Mouse (Mus musculus): ENCODE results near the gene Lrcol1. TPM values are rescaled to one million over a fixed set of nuclear protein-coding genes. Genes with fewer than 3 reads are reported as not detected.
A peak's percentile ranks its signal among the peaks of the same experiment; 100 is the strongest.

The Lrcol1 gene
- polyA plus RNA-seq (2015; fragmentation: Nextera tagmentation; extraction: Ambion mirVana): not detected in 2 replicates

- H3K4me1 ChIP-seq (ENCODE audit: control insufficient read depth, low read depth, low read length): no peaks in the 10 kb centered on the region; the same call in 1 of the 2 replicates
- no peak within 1 kb of the TSS for H3K4me3 ChIP-seq (ENCODE audit: low read depth, low read length)
- no peak within 1 kb of the TSS for H3K4me2 ChIP-seq (ENCODE audit: low read depth, low read length)
- no peaks in the 10 kb centered on the region for H3K36me3 ChIP-seq (ENCODE audit: control insufficient read depth, insufficient read depth)
- no peaks in the 10 kb centered on the region for H3K9me3 ChIP-seq (replicated peaks; ENCODE audit: control insufficient read depth, low read length)
- H3K27ac ChIP-seq (ENCODE audit: low read length): no peak within 1 kb of the TSS
- 60% methylated on average over 4 of the region's 4 CpGs for WGBS (ENCODE audit: insufficient replicate concordance)
- H3K27me3 ChIP-seq (ENCODE audit: control insufficient read depth, insufficient read depth, low read depth, low read length): peaks cover 25% of the 10 kb centered on the region
- H3K9ac ChIP-seq (ENCODE audit: low read depth, low read length): no peak within 1 kb of the TSS
- no peak for ATAC-seq (ENCODE audit: low read depth)
Observed at GRCm38 (mm10) chr5:110344524-110344923, at the start of gene Lrcol1. Gene Lrcol1, plus strand, starts transcription at chr5:110344730.

DNA sequence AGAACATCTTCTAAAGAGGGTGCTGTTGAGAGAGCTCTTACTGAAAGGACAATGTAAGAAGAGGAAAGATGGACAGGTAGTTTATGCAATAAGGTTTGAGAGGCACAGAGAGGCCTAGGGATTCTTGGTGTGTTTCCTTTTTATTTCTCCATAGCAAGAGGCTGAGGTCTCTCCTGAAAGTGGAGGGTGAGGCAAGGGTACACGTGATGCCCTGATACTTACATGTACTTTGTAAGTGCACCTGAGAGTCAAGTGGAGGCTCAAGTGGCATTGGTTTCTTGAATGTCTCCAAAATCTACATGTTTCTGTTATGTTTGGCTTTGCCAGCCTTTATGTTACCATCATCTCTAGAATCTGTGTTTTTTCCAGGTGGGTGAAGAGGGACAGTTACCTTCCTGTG, 47.9 kb upstream of the Lrcol1 start:
- Histone ChIP-seq H3K4me3 (ENCODE audit: low read depth, low read length) (no peak overlapping the region), H3K9ac (ENCODE audit: low read depth, low read length) (no peak overlapping the region), H3K36me3 (ENCODE audit: control insufficient read depth, insufficient read depth) (peaks cover 62% of the 10 kb centered on the region), H3K4me1 (ENCODE audit: control insufficient read depth, low read depth, low read length) (peaks cover 2% of the 10 kb centered on the region; the same call in 1 of the 2 replicates), H3K4me2 (ENCODE audit: low read depth, low read length) (no peak overlapping the region), H3K27me3 (ENCODE audit: control insufficient read depth, insufficient read depth, low read depth, low read length) (no peaks in the 10 kb centered on the region), H3K9me3 (replicated peaks; ENCODE audit: control insufficient read depth, low read length) (no peaks in the 10 kb centered on the region), H3K27ac (ENCODE audit: low read length) (no peak overlapping the region)
- WGBS (ENCODE audit: insufficient replicate concordance): 82% methylated on average over 1 of the region's 1 CpGs
- no peak for ATAC-seq (ENCODE audit: low read depth)

DNA sequence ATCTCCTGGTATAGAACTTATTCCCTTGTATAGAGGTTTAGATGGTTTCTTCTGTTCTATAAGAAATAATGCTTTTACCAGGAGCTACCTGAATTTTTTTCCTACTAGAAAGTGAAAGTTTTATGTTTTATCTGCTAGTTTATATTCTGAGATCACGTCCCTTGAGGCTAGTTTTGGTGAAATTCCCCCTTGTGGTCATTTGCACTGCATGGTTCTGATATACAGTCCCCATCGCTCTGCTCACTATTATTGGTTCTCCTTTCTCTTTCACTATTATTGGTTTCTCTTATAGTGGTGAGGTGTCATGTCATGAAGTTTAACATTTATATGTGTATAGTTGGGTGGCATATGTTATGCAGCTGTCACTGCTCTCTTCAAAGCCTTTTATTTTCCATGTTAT, 43.9 kb upstream of the Lrcol1 start:
- Histone ChIP-seq H3K4me3 (ENCODE audit: low read depth, low read length) (no peak overlapping the region), H3K4me2 (ENCODE audit: low read depth, low read length) (no peak overlapping the region), H3K27ac (ENCODE audit: low read length) (no peak overlapping the region), H3K9me3 (replicated peaks; ENCODE audit: control insufficient read depth, low read length) (no peaks in the 10 kb centered on the region), H3K9ac (ENCODE audit: low read depth, low read length) (no peak overlapping the region), H3K36me3 (ENCODE audit: control insufficient read depth, insufficient read depth) (peaks cover 71% of the 10 kb centered on the region), H3K27me3 (ENCODE audit: control insufficient read depth, insufficient read depth, low read depth, low read length) (no peaks in the 10 kb centered on the region), H3K4me1 (ENCODE audit: control insufficient read depth, low read depth, low read length) (no peaks in the 10 kb centered on the region)
- ATAC-seq (ENCODE audit: low read depth): no peak
- WGBS (ENCODE audit: insufficient replicate concordance): 83% methylated on average over 2 of the region's 2 CpGs

GRCm38 (mm10) chr5:110308861-110309260, 35.7 kb upstream of the Lrcol1 start:
- no peak overlapping the region for H3K27ac ChIP-seq (ENCODE audit: low read length)
- 77% methylated on average over 7 of the region's 7 CpGs for WGBS (ENCODE audit: insufficient replicate concordance)
- no peak overlapping the region for H3K9ac ChIP-seq (ENCODE audit: low read depth, low read length)
- no peaks in the 10 kb centered on the region for H3K9me3 ChIP-seq (replicated peaks; ENCODE audit: control insufficient read depth, low read length)
- no peaks in the 10 kb centered on the region for H3K4me1 ChIP-seq (ENCODE audit: control insufficient read depth, low read depth, low read length)
- no peak overlapping the region for H3K4me2 ChIP-seq (ENCODE audit: low read depth, low read length)
- peaks cover 64% of the 10 kb centered on the region for H3K36me3 ChIP-seq (ENCODE audit: control insufficient read depth, insufficient read depth)
- ATAC-seq (ENCODE audit: low read depth): no peak
- no peaks in the 10 kb centered on the region for H3K27me3 ChIP-seq (ENCODE audit: control insufficient read depth, insufficient read depth, low read depth, low read length)
- no peak overlapping the region for H3K4me3 ChIP-seq (ENCODE audit: low read depth, low read length)

DNA sequence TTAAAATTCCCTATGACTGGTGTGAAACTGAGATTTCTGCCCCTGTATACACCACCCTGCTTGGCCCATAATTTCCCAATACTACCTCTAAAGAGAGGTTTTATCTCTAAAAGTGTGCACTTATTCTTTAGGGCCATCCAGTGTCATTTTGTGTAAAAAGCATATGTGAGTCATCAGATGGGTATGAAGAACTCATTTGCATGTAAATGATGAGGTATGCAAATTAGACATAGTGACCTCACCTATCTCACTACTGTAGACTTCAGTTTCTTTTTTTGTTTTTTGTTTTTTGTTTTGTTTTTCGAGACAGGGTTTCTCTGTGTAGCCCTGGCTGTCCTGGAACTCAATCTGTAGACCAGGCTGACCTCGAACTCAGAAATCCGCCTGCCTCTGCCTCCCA, 31.4 kb upstream of the Lrcol1 start:
- Histone ChIP-seq H3K4me3 (ENCODE audit: low read depth, low read length) (no peak overlapping the region), H3K4me1 (ENCODE audit: control insufficient read depth, low read depth, low read length) (no peaks in the 10 kb centered on the region), H3K36me3 (ENCODE audit: control insufficient read depth, insufficient read depth) (peaks cover 42% of the 10 kb centered on the region), H3K9me3 (replicated peaks; ENCODE audit: control insufficient read depth, low read length) (no peaks in the 10 kb centered on the region), H3K27me3 (ENCODE audit: control insufficient read depth, insufficient read depth, low read depth, low read length) (no peaks in the 10 kb centered on the region), H3K9ac (ENCODE audit: low read depth, low read length) (no peak overlapping the region), H3K27ac (ENCODE audit: low read length) (no peak overlapping the region), H3K4me2 (ENCODE audit: low read depth, low read length) (no peak overlapping the region)
- 72% methylated on average over 3 of the region's 3 CpGs for WGBS (ENCODE audit: insufficient replicate concordance)
- ATAC-seq (ENCODE audit: low read depth): no peak

DNA sequence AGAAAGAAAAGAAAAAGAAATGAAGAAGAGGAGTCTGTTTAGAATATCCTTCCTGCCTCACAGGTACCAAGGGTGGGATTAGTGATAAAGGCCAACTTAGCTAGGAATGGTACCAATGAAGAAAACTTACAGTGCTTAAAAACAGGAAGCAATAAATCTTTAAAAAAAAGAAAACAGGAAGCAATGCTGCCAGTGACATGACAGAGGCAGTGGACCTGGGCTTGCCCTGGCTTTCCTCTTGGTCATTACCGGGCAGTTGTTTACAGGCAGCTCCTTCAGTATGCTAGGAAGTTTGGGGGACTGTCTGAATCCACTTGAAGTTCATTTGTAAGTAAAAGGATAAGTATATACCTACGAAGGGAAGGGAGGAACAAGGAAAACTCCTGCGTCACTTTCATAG, 14.0 kb upstream of the Lrcol1 start:
- peaks cover 60% of the 10 kb centered on the region for H3K36me3 ChIP-seq (ENCODE audit: control insufficient read depth, insufficient read depth)
- no peak overlapping the region for H3K9ac ChIP-seq (ENCODE audit: low read depth, low read length)
- ATAC-seq (ENCODE audit: low read depth): no peak
- no peak overlapping the region for H3K27ac ChIP-seq (ENCODE audit: low read length)
- H3K4me3 ChIP-seq (ENCODE audit: low read depth, low read length): no peak overlapping the region
- no peaks in the 10 kb centered on the region for H3K9me3 ChIP-seq (replicated peaks; ENCODE audit: control insufficient read depth, low read length)
- no peaks in the 10 kb centered on the region for H3K27me3 ChIP-seq (ENCODE audit: control insufficient read depth, insufficient read depth, low read depth, low read length)
- H3K4me2 ChIP-seq (ENCODE audit: low read depth, low read length): no peak overlapping the region
- WGBS (ENCODE audit: insufficient replicate concordance): 54% methylated on average over 3 of the region's 3 CpGs
- no peaks in the 10 kb centered on the region for H3K4me1 ChIP-seq (ENCODE audit: control insufficient read depth, low read depth, low read length)

GRCm38 (mm10) chr5:110338792-110339191, 5.7 kb upstream of the Lrcol1 start:
- Histone ChIP-seq H3K9me3 (replicated peaks; ENCODE audit: control insufficient read depth, low read length) (no peaks in the 10 kb centered on the region), H3K4me1 (ENCODE audit: control insufficient read depth, low read depth, low read length) (no peaks in the 10 kb centered on the region; the same call in 1 of the 2 replicates), H3K9ac (ENCODE audit: low read depth, low read length) (no peak overlapping the region), H3K4me2 (ENCODE audit: low read depth, low read length) (no peak overlapping the region), H3K4me3 (ENCODE audit: low read depth, low read length) (no peak overlapping the region), H3K27me3 (ENCODE audit: control insufficient read depth, insufficient read depth, low read depth, low read length) (peaks cover 23% of the 10 kb centered on the region), H3K36me3 (ENCODE audit: control insufficient read depth, insufficient read depth) (peaks cover 28% of the 10 kb centered on the region), H3K27ac (ENCODE audit: low read length) (no peak overlapping the region)
- no peak for ATAC-seq (ENCODE audit: low read depth)
- 83% methylated on average over 2 of the region's 2 CpGs for WGBS (ENCODE audit: insufficient replicate concordance)

DNA sequence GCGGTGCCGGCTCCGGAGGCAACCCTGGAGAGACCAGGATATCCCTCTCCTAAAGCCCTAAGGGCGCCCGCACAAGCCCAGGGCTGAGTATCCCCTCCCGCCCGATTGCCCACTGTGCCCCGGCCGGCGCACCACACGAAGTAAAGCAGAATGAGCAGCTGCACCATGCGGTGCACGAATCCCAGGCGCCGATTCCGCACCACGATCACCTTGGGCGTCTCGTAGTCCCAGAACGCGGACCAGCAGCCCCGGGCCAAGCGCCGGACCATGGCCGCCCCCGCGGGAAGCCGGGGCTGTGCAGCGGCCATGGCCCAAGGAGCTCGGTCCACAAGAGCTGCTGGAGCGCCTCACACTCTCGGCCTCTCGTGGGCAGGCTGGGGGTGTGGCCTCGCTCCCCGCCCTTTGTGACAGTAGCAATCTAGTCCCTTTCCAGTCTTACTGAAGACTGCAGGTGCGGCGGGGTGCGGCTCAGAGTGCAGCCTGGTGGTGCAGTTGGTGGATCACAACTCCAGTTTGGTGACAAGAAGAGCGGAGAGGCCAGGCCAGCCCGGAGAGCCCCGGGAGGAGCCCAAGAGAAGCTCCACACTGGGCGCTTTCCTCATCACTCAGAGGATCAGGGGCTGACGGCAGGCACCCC, 1.8 kb upstream of the Lrcol1 start, which contains the start of gene P2rx2:
TSS of gene P2rx2 (minus strand) at position 565 of the 637 bp plus-strand sequence.
- Histone ChIP-seq H3K27me3 (ENCODE audit: control insufficient read depth, insufficient read depth, low read depth, low read length) (peaks cover 25% of the 10 kb centered on the region), H3K9ac (ENCODE audit: low read depth, low read length) (peak within 1 kb of the TSS; percentile 7; the same call in 1 of the 2 replicates), H3K4me3 (ENCODE audit: low read depth, low read length) (peak within 1 kb of the TSS; percentile 47), H3K9me3 (replicated peaks; ENCODE audit: control insufficient read depth, low read length) (no peaks in the 10 kb centered on the region), H3K27ac (ENCODE audit: low read length) (no peak within 1 kb of the TSS), H3K4me1 (ENCODE audit: control insufficient read depth, low read depth, low read length) (no peaks in the 10 kb centered on the region; the same call in 1 of the 2 replicates), H3K4me2 (ENCODE audit: low read depth, low read length) (peak within 1 kb of the TSS; percentile 54), H3K36me3 (ENCODE audit: control insufficient read depth, insufficient read depth) (no peaks in the 10 kb centered on the region)
- no peak for ATAC-seq (ENCODE audit: low read depth)
- WGBS (ENCODE audit: insufficient replicate concordance): 3% methylated on average over 43 of the region's 43 CpGs

DNA sequence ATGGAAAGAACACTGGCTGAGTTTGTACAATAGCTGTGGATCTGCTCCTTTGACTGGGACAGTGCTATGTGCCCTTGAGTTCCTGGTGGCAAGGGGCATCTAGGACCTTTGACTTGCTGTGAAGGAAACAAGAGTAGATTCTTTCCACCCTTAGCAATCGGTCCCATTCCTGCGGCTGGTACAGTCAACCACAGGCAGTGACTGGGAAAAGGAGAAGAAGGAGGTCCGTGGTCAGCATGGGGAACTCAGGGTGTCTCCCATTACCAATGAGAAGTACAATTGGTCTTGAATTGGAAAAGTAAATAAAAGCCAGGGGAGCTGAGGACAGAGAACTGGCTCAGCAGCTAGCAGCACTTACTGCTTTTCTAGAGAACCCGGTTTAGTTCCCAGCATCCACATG, 1.0 kb downstream of the Lrcol1 start:
- Histone ChIP-seq H3K36me3 (ENCODE audit: control insufficient read depth, insufficient read depth) (no peaks in the 10 kb centered on the region), H3K4me1 (ENCODE audit: control insufficient read depth, low read depth, low read length) (no peaks in the 10 kb centered on the region; the same call in 1 of the 2 replicates), H3K27me3 (ENCODE audit: control insufficient read depth, insufficient read depth, low read depth, low read length) (peaks cover 25% of the 10 kb centered on the region), H3K9me3 (replicated peaks; ENCODE audit: control insufficient read depth, low read length) (no peaks in the 10 kb centered on the region), H3K27ac (ENCODE audit: low read length) (no peak overlapping the region), H3K9ac (ENCODE audit: low read depth, low read length) (no peak overlapping the region), H3K4me3 (ENCODE audit: low read depth, low read length) (no peak overlapping the region), H3K4me2 (ENCODE audit: low read depth, low read length) (no peak overlapping the region)
- ATAC-seq (ENCODE audit: low read depth): no peak
- WGBS (ENCODE audit: insufficient replicate concordance): 36% methylated on average over 4 of the region's 4 CpGs
